Mouse (Mus musculus) myocyte (in vitro differentiated cells): ENCODE data around the gene Eef1akmt1. TPM values are rescaled to one million over a fixed set of nuclear protein-coding genes. Genes with fewer than 3 reads are reported as not detected.

Source experiments
- H3K27me3 ChIP-seq: one replicate; pipeline ENCODE4 v1.6.1; 2011; ENCODE audit not compliant: control insufficient read depth, insufficient read depth, insufficient read length
- H3K36me3 ChIP-seq: one replicate; pipeline ENCODE4 v1.6.1; 2011; ENCODE audit not compliant: control insufficient read depth, insufficient read depth
- H3K4me2 ChIP-seq: one replicate; pipeline ENCODE4 v1.6.1; 2011; ENCODE audit warnings: low read depth, control low read depth
- H3K4me3 ChIP-seq: one replicate; pipeline ENCODE4 v1.5.1; 2011; ENCODE audit warnings: mild to moderate bottlenecking, control low read depth, moderate library complexity
- H3K79me2 ChIP-seq: one replicate; pipeline ENCODE4 v1.6.1; 2011; ENCODE audit not compliant: control insufficient read depth, insufficient read depth
- H3ac ChIP-seq: one replicate; pipeline ENCODE4 v1.6.1; 2011; ENCODE audit not compliant: control insufficient read depth, insufficient read length
- CEBPB ChIP-seq: IDR thresholded peaks from 2 replicates; pipeline ENCODE4 v1.6.1; 2011; ENCODE audit warnings: mild to moderate bottlenecking, moderate library complexity; ENCODE audit not compliant: poor library complexity, insufficient read depth, severe bottlenecking
- E2F4 ChIP-seq: IDR thresholded peaks from one replicate; pipeline ENCODE4 v1.6.1; 2011; ENCODE audit warnings: mild to moderate bottlenecking, control low read depth, moderate library complexity; ENCODE audit not compliant: insufficient read depth
- MAX ChIP-seq: IDR thresholded peaks from one replicate; pipeline ENCODE4 v1.6.1; 2011; ENCODE audit warnings: low read depth, mild to moderate bottlenecking, control low read depth
- MYOD1 ChIP-seq, 3 experiments: IDR thresholded peaks; one replicate each; pipeline ENCODE4 v1.6.1; 2011; ENCODE audit warnings: control low read depth in 2 of 3, low read depth in 2 of 3, mild to moderate bottlenecking in 2 of 3, moderate library complexity in 1 of 3; ENCODE audit not compliant: insufficient read length in 2 of 3, control insufficient read depth in 1 of 3
- MYOG ChIP-seq, 3 experiments: IDR thresholded peaks; one replicate each; pipeline ENCODE4 v1.6.1; 2011; ENCODE audit warnings: control low read depth in 2 of 3, low read depth in 2 of 3, mild to moderate bottlenecking in 2 of 3; ENCODE audit not compliant: insufficient read length in 2 of 3, control insufficient read depth in 1 of 3, insufficient read depth in 1 of 3
- POLR2A ChIP-seq: IDR thresholded peaks from one replicate; pipeline ENCODE4 v1.6.1; 2011; ENCODE audit warnings: low read depth, mild to moderate bottlenecking, control low read depth, moderate library complexity; ENCODE audit not compliant: insufficient read length
- POLR2AphosphoS2 ChIP-seq: IDR thresholded peaks from one replicate; pipeline ENCODE4 v1.6.1; 2011; ENCODE audit warnings: low read depth, control low read depth; ENCODE audit not compliant: insufficient read length
- REST ChIP-seq: IDR thresholded peaks from one replicate; pipeline ENCODE4 v1.6.1; 2011; ENCODE audit warnings: mild to moderate bottlenecking, control low read depth, moderate library complexity; ENCODE audit not compliant: insufficient read depth, insufficient read length
- SRF ChIP-seq: IDR thresholded peaks from one replicate; pipeline ENCODE4 v1.6.1; 2011; ENCODE audit warnings: low read depth; ENCODE audit not compliant: control insufficient read depth, insufficient read length
- TCF12 ChIP-seq: IDR thresholded peaks from one replicate; pipeline ENCODE4 v1.6.1; 2011; ENCODE audit warnings: mild to moderate bottlenecking, control low read depth; ENCODE audit not compliant: poor library complexity, insufficient read depth, severe bottlenecking
- TCF3 ChIP-seq: IDR thresholded peaks from one replicate; pipeline ENCODE4 v1.6.1; 2011; ENCODE audit warnings: low read depth, control low read depth; ENCODE audit not compliant: insufficient read length
- USF1 ChIP-seq: IDR thresholded peaks from one replicate; pipeline ENCODE4 v1.6.1; 2011; ENCODE audit warnings: low read depth, mild to moderate bottlenecking, control low read depth, moderate library complexity
- polyA plus RNA-seq: library from polyadenylated mRNA; unstranded; fragments of >200 nt; fragmentation: generic; extraction: Trizol; gene quantifications from one replicate; pipeline ENCODE4 v1.2.1, GENCODE M21; 2012; ENCODE audit warnings: missing spikeins

Eef1akmt1 gene
- polyA plus RNA-seq, 1 experiment: 52.3 TPM

DNA sequence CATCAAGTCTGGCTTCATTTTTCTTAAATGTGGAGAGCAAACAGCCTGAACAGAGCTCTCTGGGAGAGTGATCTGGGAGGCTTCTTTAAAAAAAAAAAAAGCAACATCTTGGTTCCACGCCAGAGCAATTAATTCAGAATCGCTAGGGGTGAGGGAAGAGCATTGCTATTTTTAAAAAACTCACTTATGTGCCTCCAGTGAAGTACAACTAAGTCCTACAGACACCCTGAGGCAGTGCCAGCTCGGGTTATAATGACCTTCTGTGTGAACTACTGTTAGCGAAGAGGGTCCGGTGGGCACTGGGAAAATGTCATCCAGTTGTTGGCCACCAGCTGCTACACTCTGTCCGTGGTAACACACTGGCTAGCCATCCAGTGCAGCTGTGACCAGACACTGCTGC lies 35.8 kb downstream of the Eef1akmt1 start:
- peaks cover 13% of the 10 kb centered on the region for H3K27me3 ChIP-seq
- TF ChIP-seq MYOD1 (IDR thresholded peaks at IDR 0.05; ENCODE audit: control insufficient read depth in 1 of 3, insufficient read length in 2 of 3, low read depth in 2 of 3) (peak in 1 of 3 experiments; percentile 18), TCF12 (no peak), MYOG (IDR thresholded peaks at IDR 0.05; ENCODE audit: control insufficient read depth in 1 of 3, insufficient read depth in 1 of 3, insufficient read length in 2 of 3, low read depth in 2 of 3) (no peak), MAX (no peak)
- no peak overlapping the region for H3K4me3 ChIP-seq

GRCm38 (mm10) chr14:57534961-57535360 lies 36.5 kb downstream of the Eef1akmt1 start:
- Histone ChIP-seq H3K79me2 (no peaks in the 10 kb centered on the region), H3K27me3 (peaks cover 13% of the 10 kb centered on the region), H3K4me2 (no peak overlapping the region), H3K36me3 (no peaks in the 10 kb centered on the region), H3K4me3 (no peak overlapping the region), H3ac (no peak overlapping the region)
- TF ChIP-seq MYOG (IDR thresholded peaks at IDR 0.05; ENCODE audit: control insufficient read depth in 1 of 3, insufficient read depth in 1 of 3, insufficient read length in 2 of 3, low read depth in 2 of 3) (no peak), TCF12 (no peak), USF1 (no peak), TCF3 (no peak), POLR2AphosphoS2 (no peak), CEBPB (no peak), E2F4 (no peak), POLR2A (no peak), SRF (no peak), MYOD1 (IDR thresholded peaks at IDR 0.05; ENCODE audit: control insufficient read depth in 1 of 3, insufficient read length in 2 of 3, low read depth in 2 of 3) (no peak), MAX (no peak), REST (no peak)

More for the DNA sequence above, 35.8 kb downstream of the Eef1akmt1 start:
- H3K36me3 ChIP-seq: no peaks in the 10 kb centered on the region
- H3K4me2 ChIP-seq: no peak overlapping the region
- H3K79me2 ChIP-seq: no peaks in the 10 kb centered on the region
- no peak overlapping the region for H3ac ChIP-seq

DNA sequence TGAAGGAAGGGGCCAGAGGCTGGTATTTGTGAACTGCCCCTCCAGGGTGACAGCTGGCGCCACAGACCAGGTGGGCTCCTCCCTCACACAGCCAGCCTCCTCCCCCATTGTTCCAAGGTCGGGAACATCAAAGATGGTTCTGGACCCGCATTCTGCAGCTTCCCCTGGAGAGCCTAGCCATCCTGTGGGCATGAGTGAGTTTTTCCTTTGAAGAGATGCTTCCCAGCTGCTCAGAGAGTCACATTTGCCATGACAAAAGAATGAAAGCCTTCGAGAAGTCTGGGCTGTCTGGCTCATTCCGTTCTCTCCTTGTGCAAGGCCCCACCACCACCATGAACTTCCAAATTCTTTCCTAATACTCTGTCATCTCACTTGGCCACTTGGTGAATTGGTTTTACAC lies 37.1 kb downstream of the Eef1akmt1 start:
- no peaks in the 10 kb centered on the region for H3K79me2 ChIP-seq
- H3ac ChIP-seq: no peak overlapping the region
- no peak overlapping the region for H3K4me3 ChIP-seq
- H3K36me3 ChIP-seq: no peaks in the 10 kb centered on the region
- TF ChIP-seq MYOD1 (IDR thresholded peaks at IDR 0.05; ENCODE audit: control insufficient read depth in 1 of 3, insufficient read length in 2 of 3, low read depth in 2 of 3): peak in 1 of 3 experiments; percentile 28
- no peak for TF ChIP-seq E2F4
- H3K27me3 ChIP-seq: peaks cover 13% of the 10 kb centered on the region
- H3K4me2 ChIP-seq: no peak overlapping the region

DNA sequence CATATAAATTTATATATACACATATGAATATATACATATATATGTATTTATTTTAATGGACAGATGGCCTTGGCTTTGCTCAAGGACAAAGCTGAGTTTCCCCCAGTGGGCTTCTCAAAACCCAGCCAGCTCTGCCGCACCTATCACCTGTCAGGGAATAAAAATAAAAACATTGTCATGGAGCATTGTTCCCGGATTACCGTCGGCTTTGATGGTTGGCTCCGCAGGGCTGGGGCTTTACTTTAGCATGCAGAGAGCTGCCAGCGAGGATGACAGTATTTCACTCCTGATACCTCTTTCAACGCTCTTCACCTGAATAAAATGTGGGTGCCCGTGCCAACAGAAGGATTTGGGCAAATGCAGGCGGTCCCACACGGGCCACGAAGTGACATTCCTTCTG lies 37.6 kb downstream of the Eef1akmt1 start:
- H3K27me3 ChIP-seq: peaks cover 13% of the 10 kb centered on the region
- H3K79me2 ChIP-seq: no peaks in the 10 kb centered on the region
- TF ChIP-seq CEBPB: no peak
- TF ChIP-seq SRF: no peak
- no peak for TF ChIP-seq TCF12
- TF ChIP-seq REST: no peak
- no peak for TF ChIP-seq MYOD1 (IDR thresholded peaks at IDR 0.05; ENCODE audit: control insufficient read depth in 1 of 3, insufficient read length in 2 of 3, low read depth in 2 of 3)
- no peak for TF ChIP-seq POLR2AphosphoS2
- no peak for TF ChIP-seq TCF3
- TF ChIP-seq E2F4: no peak
- no peak for TF ChIP-seq USF1
- TF ChIP-seq MYOG (IDR thresholded peaks at IDR 0.05; ENCODE audit: control insufficient read depth in 1 of 3, insufficient read depth in 1 of 3, insufficient read length in 2 of 3, low read depth in 2 of 3): no peak
- no peak for TF ChIP-seq MAX
- no peak overlapping the region for H3K4me2 ChIP-seq
- no peaks in the 10 kb centered on the region for H3K36me3 ChIP-seq
- H3K4me3 ChIP-seq: no peak overlapping the region
- no peak overlapping the region for H3ac ChIP-seq

GRCm38 (mm10) chr14:57533214-57533613 lies 38.2 kb downstream of the Eef1akmt1 start:
- no peak overlapping the region for H3K4me3 ChIP-seq
- no peak overlapping the region for H3K4me2 ChIP-seq
- H3K79me2 ChIP-seq: no peaks in the 10 kb centered on the region
- H3ac ChIP-seq: no peak overlapping the region
- H3K36me3 ChIP-seq: no peaks in the 10 kb centered on the region
- peaks cover 13% of the 10 kb centered on the region for H3K27me3 ChIP-seq
- TF ChIP-seq POLR2A (no peak), SRF (no peak), POLR2AphosphoS2 (no peak), E2F4 (no peak), CEBPB (no peak), REST (no peak), MYOG (IDR thresholded peaks at IDR 0.05; ENCODE audit: control insufficient read depth in 1 of 3, insufficient read depth in 1 of 3, insufficient read length in 2 of 3, low read depth in 2 of 3) (no peak), TCF3 (no peak), MYOD1 (IDR thresholded peaks at IDR 0.05; ENCODE audit: control insufficient read depth in 1 of 3, insufficient read length in 2 of 3, low read depth in 2 of 3) (no peak), USF1 (no peak), TCF12 (no peak)
